Mouse (Mus musculus): ENCODE data around the gene Lars2. TPM values are rescaled to one million over a fixed set of nuclear protein-coding genes. Genes with fewer than 3 reads are reported as not detected.
"Not testable (repeated sequence)": the region's sequence is repeated elsewhere in the genome, so short reads cannot be mapped to it uniquely, and the experiment has no call there.

Gene Lars2
- 357 and 617 TPM in 2 replicates for polyA plus RNA-seq (2012; rRNA removed)

- Histone ChIP-seq H3K27ac (ENCODE audit: insufficient read depth, low read length) (peak within 1 kb of the TSS; percentile 7; the same call in 1 of the 2 replicates), H3K36me3 (ENCODE audit: control insufficient read depth, insufficient read depth, low read length) (peaks cover under 1% of the 10 kb centered on the region; the same call in 1 of the 2 replicates), H3K4me3 (ENCODE audit: extremely low read depth, insufficient read depth, insufficient read length) (peak within 1 kb of the TSS; percentile 80), H3K4me1 (ENCODE audit: control insufficient read depth, insufficient read depth, insufficient read length) (no peaks in the 10 kb centered on the region), H3K27me3 (ENCODE audit: control insufficient read depth, insufficient read depth, low read length) (no peaks in the 10 kb centered on the region)
- under 1% methylated on average over 35 of the region's 35 CpGs for WGBS
- TF ChIP-seq POLR2A (IDR thresholded peaks at IDR 0.05; ENCODE audit: low read depth, low read length) = peak; percentile 23
- TF ChIP-seq CTCF (IDR thresholded peaks at IDR 0.05; ENCODE audit: extremely low read depth, insufficient read depth, insufficient read length, insufficient replicate concordance) = no peak
- DNase-seq (ENCODE audit: low read depth in 1 of 2, low spot score in 2 of 2) = peak; percentile 82 to 89
Observed at GRCm38 (mm10) chr9:123366708-123367385, at the start of gene Lars2. Gene Lars2, plus strand, starts transcription at chr9:123366927.

DNA sequence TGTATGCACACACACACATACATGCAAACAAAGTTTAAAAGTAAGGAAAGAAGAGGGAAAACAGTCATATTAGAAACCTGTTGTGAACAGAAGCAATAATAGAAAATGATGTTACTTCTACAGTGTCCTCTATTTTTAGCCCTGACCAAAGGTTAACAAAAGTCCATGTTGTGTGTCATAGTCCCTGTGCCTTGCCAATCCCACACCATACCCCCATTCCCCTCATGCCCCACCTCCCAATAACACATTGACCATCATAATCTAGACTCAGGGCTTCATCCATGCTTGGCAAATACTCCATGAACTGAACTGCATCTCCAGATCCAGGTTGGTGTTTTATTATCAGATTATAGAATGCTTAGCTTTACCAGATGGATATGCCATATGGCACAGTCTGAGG, 40.6 kb upstream of the Lars2 start:
- Histone ChIP-seq H3K27me3 (ENCODE audit: control insufficient read depth, insufficient read depth, low read length) (no peaks in the 10 kb centered on the region), H3K4me1 (ENCODE audit: control insufficient read depth, insufficient read depth, insufficient read length) (no peaks in the 10 kb centered on the region), H3K4me3 (ENCODE audit: extremely low read depth, insufficient read depth, insufficient read length) (no peak overlapping the region), H3K27ac (ENCODE audit: insufficient read depth, low read length) (no peak overlapping the region), H3K36me3 (ENCODE audit: control insufficient read depth, insufficient read depth, low read length) (no peaks in the 10 kb centered on the region)
- no peak for TF ChIP-seq POLR2A (IDR thresholded peaks at IDR 0.05; ENCODE audit: low read depth, low read length)
- no peak for TF ChIP-seq CTCF (IDR thresholded peaks at IDR 0.05; ENCODE audit: extremely low read depth, insufficient read depth, insufficient read length, insufficient replicate concordance)
- no peak for DNase-seq (ENCODE audit: low read depth in 1 of 2, low spot score in 2 of 2)

- no peaks in the 10 kb centered on the region for H3K36me3 ChIP-seq (ENCODE audit: control insufficient read depth, insufficient read depth, low read length)
- no peaks in the 10 kb centered on the region for H3K4me1 ChIP-seq (ENCODE audit: control insufficient read depth, insufficient read depth, insufficient read length)
- WGBS = 83% methylated on average over 3 of the region's 3 CpGs
- H3K4me3 ChIP-seq (ENCODE audit: extremely low read depth, insufficient read depth, insufficient read length) = no peak overlapping the region
- no peak for DNase-seq (ENCODE audit: low read depth in 1 of 2, low spot score in 2 of 2)
- H3K27ac ChIP-seq (ENCODE audit: insufficient read depth, low read length) = no peak overlapping the region
- H3K27me3 ChIP-seq (ENCODE audit: control insufficient read depth, insufficient read depth, low read length) = no peaks in the 10 kb centered on the region
- TF ChIP-seq CTCF (IDR thresholded peaks at IDR 0.05; ENCODE audit: extremely low read depth, insufficient read depth, insufficient read length, insufficient replicate concordance) (no peak), POLR2A (IDR thresholded peaks at IDR 0.05; ENCODE audit: low read depth, low read length) (no peak)
Observed at GRCm38 (mm10) chr9:123328336-123328735, 38.4 kb upstream of the Lars2 start.

GRCm38 (mm10) chr9:123329831-123330230, 36.9 kb upstream of the Lars2 start:
- Histone ChIP-seq H3K4me3 (ENCODE audit: extremely low read depth, insufficient read depth, insufficient read length) (no peak overlapping the region), H3K36me3 (ENCODE audit: control insufficient read depth, insufficient read depth, low read length) (no peaks in the 10 kb centered on the region), H3K27ac (ENCODE audit: insufficient read depth, low read length) (no peak overlapping the region), H3K4me1 (ENCODE audit: control insufficient read depth, insufficient read depth, insufficient read length) (no peaks in the 10 kb centered on the region), H3K27me3 (ENCODE audit: control insufficient read depth, insufficient read depth, low read length) (no peaks in the 10 kb centered on the region)
- TF ChIP-seq CTCF (IDR thresholded peaks at IDR 0.05; ENCODE audit: extremely low read depth, insufficient read depth, insufficient read length, insufficient replicate concordance) = no peak
- 89% methylated on average over 7 of the region's 7 CpGs for WGBS
- DNase-seq (ENCODE audit: low read depth in 1 of 2, low spot score in 2 of 2) = no peak

GRCm38 (mm10) chr9:123330271-123330670, 36.5 kb upstream of the Lars2 start:
- not testable (repeated sequence) for H3K36me3 ChIP-seq (ENCODE audit: control insufficient read depth, insufficient read depth, low read length); H3K27me3 ChIP-seq (ENCODE audit: control insufficient read depth, insufficient read depth, low read length); H3K4me1 ChIP-seq (ENCODE audit: control insufficient read depth, insufficient read depth, insufficient read length); DNase-seq (ENCODE audit: low read depth in 1 of 2, low spot score in 2 of 2); H3K4me3 ChIP-seq (ENCODE audit: extremely low read depth, insufficient read depth, insufficient read length); H3K27ac ChIP-seq (ENCODE audit: insufficient read depth, low read length)
- WGBS = 90% methylated on average over 1 of the region's 1 CpGs

DNA sequence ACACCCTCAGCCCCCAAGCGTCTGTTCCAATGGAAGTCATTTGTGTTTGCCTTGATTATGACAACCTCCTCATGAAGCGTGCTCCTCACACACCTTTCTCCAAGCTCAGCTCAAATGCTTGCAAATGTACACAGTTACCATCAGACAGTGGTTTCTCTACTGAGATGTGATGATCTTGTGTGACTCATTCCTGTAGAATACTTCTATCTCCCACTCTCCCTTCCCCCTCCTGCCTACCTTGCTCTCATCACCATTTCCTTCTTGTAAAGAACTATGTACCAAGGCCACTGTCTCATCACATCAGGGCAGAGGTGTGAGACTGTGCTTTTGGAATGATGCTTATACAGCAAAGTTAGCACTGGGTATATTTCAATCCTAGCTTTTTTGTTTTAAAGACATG, 33.2 kb upstream of the Lars2 start:
- no peak for DNase-seq (ENCODE audit: low read depth in 1 of 2, low spot score in 2 of 2)
- Histone ChIP-seq H3K36me3 (ENCODE audit: control insufficient read depth, insufficient read depth, low read length) (no peaks in the 10 kb centered on the region), H3K4me1 (ENCODE audit: control insufficient read depth, insufficient read depth, insufficient read length) (no peaks in the 10 kb centered on the region), H3K27me3 (ENCODE audit: control insufficient read depth, insufficient read depth, low read length) (no peaks in the 10 kb centered on the region), H3K27ac (ENCODE audit: insufficient read depth, low read length) (no peak overlapping the region), H3K4me3 (ENCODE audit: extremely low read depth, insufficient read depth, insufficient read length) (no peak overlapping the region)
- TF ChIP-seq POLR2A (IDR thresholded peaks at IDR 0.05; ENCODE audit: low read depth, low read length) = no peak
- no peak for TF ChIP-seq CTCF (IDR thresholded peaks at IDR 0.05; ENCODE audit: extremely low read depth, insufficient read depth, insufficient read length, insufficient replicate concordance)
- WGBS = 86% methylated on average over 2 of the region's 2 CpGs

DNA sequence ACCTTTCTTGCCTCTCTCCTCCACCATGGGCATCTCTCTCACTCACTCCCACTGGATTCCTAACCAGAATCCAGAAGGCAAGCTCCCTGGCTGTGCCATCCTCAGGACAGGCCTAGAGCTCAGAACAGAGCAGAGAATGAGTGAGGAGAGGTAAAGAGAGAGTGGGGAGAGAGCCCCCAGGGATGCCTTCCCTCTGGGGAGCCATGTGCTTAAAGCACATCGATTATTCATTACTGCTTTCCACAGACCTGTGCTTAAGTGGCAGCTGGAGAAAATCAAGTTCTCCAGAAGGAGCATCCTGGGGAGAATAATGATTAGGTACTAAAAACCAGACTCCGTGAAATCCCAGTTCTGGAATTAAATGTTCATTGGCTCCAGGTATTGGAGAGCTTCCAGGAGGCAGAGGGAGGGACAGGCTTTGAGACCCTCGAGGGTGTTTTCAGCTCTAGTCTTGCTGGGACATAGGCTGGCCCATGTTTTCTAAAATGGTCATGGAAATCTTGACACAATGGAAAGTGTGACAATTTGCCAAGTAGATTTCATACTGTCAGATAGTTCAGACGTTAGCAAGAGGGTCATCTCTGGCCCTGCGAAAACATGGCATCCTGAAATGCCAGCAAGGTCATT, 31.6 kb upstream of the Lars2 start:
- H3K27me3 ChIP-seq (ENCODE audit: control insufficient read depth, insufficient read depth, low read length) = no peaks in the 10 kb centered on the region
- no peak for DNase-seq (ENCODE audit: low read depth in 1 of 2, low spot score in 2 of 2)
- TF ChIP-seq POLR2A (IDR thresholded peaks at IDR 0.05; ENCODE audit: low read depth, low read length) (no peak), CTCF (IDR thresholded peaks at IDR 0.05; ENCODE audit: extremely low read depth, insufficient read depth, insufficient read length, insufficient replicate concordance) (no peak)
- H3K36me3 ChIP-seq (ENCODE audit: control insufficient read depth, insufficient read depth, low read length) = no peaks in the 10 kb centered on the region
- 66% methylated on average over 5 of the region's 5 CpGs for WGBS
- no peak overlapping the region for H3K27ac ChIP-seq (ENCODE audit: insufficient read depth, low read length)
- H3K4me1 ChIP-seq (ENCODE audit: control insufficient read depth, insufficient read depth, insufficient read length) = no peaks in the 10 kb centered on the region
- H3K4me3 ChIP-seq (ENCODE audit: extremely low read depth, insufficient read depth, insufficient read length) = no peak overlapping the region

All from spleen, adult 2 months (tissue).